Mouse (Mus musculus) B cell, adult (primary cell): Measurements from ENCODE around the gene Vmn2r31. TPM values are rescaled to one million over a fixed set of nuclear protein-coding genes. Genes with fewer than 3 reads are reported as not detected.

Experiments used
- total RNA-seq: library from RNA; stranded (reverse); gene quantifications from 4 replicates; pipeline ENCODE4 v1.2.4, GENCODE M21; 2023; ENCODE audit not compliant: inconsistent age

Vmn2r31 gene
- total RNA-seq = not detected in 4 replicates

DNA sequence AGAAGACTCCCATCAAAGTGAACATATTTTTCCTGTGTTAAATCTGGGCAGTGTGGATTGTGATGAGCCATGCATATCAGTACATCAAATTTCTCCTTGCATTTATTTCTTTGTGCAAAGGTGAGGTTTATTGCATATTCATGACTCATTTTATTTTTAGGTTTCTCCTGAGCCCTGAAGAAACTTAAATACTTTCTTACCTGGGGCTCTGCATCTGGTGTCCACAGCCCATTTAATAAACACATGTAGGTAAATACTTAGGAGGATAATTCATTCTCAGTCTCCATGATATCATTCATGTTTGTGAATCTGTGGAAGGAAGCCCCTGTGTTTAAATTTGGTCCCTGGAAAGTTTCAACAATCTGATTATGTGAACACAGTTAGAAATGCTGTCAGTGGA lies at the start of gene Vmn2r31:
Vmn2r31 (minus strand) TSS at position 101 of the 400 bp plus-strand sequence.

DNA sequence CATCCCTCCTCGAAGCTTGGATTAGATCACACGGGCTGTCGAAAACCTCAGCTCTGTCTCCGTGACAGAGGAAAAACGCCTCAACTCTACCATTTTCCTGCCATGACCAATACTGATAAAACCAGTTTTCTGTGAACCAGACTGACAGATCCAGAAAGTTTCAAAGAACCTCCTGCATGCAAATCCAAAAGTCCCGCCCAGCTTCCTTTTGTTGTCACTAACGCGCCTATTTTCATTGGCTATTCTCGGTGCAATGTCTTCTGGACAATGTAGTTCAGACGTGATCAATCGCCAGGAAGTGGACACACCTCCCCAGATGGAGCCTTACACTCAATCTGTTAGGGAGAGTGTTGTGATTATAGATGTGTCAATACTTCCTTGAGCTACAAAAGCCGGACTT lies 25.1 kb downstream of the Vmn2r31 start, which contains the start of gene Gm45783:
Gm45783 (minus strand) TSS at position 143 of the 400 bp plus-strand sequence.

DNA sequence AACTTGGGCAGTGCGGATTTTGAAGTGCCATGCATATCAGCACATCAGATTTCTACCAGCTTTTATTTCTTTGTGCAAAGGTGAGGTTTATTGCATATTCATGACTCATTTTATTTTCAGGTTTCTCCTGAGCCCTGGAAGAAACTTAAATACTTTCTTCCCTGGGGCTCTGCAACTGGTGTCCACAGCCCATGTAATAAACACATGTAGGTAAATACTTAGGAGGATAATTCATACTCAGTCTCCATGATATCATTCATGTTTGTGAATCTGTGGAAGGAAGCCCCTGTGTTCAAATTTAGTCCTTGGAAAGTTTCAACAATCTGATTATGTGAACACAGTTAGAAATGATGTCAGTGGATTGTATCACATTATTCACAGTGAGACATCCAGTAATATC lies 62.0 kb downstream of the Vmn2r31 start, which contains the start of gene Vmn2r30:
Vmn2r30 (minus strand) TSS at position 101 of the 400 bp plus-strand sequence.

Other genes with a start within 250 kb of the Vmn2r31 start
- gene Zfp418, start 228.4 kb downstream of the Vmn2r31 start, total RNA-seq = 1.6 to 3.0 TPM (median 2.1 TPM) in 4 replicates
- 1.8 to 2.7 TPM (median 2.2 TPM) in 4 replicates for gene Zfp772, start 189.7 kb downstream of the Vmn2r31 start, total RNA-seq
- 0.48 to 0.67 TPM in 2 of 4 replicates, not detected in the others for gene Vmn2r29, start 152.4 kb downstream of the Vmn2r31 start, total RNA-seq
- gene Gm45844, start 121.4 kb downstream of the Vmn2r31 start, total RNA-seq = 0.48 to 1.6 TPM (median 0.60 TPM) in 3 of 4 replicates, not detected in the other
- gene Clcn4, start 98.9 kb downstream of the Vmn2r31 start, total RNA-seq = 48.8 to 55.6 TPM (median 52.2 TPM) in 4 replicates
- gene Vmn2r30, start 62.1 kb downstream of the Vmn2r31 start, total RNA-seq = 0.15 TPM in 1 of 4 replicates, not detected in the others
- gene Gm45783, start 25.1 kb downstream of the Vmn2r31 start, total RNA-seq = not detected in 4 replicates
- gene Vmn2r32, start 80.3 kb upstream of the Vmn2r31 start, total RNA-seq = not detected in 4 replicates
- not detected in 4 replicates for gene Vmn2r33, start 167.1 kb upstream of the Vmn2r31 start, total RNA-seq